Mouse (Mus musculus) CD4-positive, CD25-positive, alpha-beta regulatory T cell, adult 2 months (primary cell): ENCODE data around the gene Ctnnd2.

Source experiments
- DNase-seq: peaks from one replicate; pipeline ENCODE4 v3.0.0-alpha.2; 2012; ENCODE audit warnings: low read depth, low spot score

Gene Ctnnd2

DNA sequence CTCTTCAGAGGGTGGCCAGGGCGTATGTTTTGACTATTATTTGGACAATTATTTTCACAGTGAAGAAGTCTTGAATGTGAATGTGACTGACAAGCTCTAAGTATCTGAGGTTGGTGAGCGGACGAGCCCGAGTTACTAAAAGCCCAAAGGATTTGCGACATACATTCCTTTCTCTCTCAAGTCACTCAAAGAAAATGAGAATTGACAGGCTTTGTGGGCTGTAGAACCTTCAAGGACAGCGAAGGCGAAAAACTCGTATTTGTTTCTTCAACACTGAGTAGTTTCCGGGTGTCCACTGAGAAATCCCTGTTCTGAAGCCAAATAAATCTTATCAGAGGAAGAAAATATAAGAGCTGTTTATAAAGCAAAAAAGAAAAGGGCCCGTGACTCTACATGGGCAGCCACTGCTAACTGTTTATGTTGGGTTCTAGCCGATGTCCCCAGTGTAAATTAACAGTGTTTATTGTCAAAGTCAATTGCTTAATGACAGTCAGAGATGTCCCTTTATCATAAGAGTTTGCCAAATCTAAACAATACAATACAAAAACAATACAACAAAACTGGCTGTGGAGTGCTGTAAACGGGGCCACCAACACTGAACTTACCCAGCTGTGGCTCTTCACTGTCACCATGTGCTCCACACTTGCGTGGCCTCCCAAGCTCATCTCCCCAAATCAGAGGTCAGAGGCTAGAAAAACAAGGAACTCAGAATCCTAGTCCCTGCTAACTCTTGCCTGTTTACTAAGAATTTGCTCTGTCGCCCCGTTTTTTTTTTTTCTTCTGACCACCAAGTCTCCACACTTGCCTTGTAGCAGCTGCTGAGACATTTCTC is 818.2 kb downstream of the Ctnnd2 start:
- no peak for DNase-seq

DNA sequence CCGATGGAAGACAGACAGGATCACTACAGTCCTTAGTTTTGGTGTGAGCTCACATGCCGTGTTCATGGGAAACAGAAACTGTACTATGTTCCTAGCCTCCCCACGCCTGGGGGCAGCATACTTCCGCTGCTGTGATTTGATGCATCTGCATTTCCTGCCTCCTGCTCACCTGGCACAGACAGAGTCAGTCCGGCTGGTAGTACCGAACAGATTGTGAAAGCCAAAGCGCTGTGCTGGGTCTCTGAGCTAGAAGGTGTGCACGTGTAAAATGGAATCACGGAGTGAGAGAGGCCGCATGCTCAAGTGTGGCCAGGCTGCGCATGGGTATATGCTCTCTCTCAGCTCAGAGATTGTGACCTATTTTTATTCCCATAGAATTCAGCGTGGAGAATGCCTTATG is 820.0 kb downstream of the Ctnnd2 start:
- no peak for DNase-seq

DNA sequence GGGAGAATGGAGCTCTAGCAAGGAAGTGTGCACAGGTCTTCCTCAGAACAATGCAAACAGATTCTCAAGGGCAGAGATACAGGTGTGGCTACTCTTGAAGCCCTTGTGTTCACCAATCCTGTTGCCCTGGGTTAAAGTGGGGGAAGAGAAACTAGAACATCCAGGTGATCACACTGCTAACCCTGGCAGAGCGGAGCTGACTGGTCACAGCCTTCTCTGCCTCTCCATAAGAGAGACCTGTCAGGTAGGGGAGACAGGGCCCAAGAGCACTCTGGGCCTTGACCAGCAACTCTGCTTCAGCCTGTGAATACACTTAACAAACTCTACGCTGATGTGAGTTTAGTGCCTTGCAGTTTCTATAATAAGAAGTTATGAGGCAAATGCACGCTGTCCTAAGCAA is 820.5 kb downstream of the Ctnnd2 start:
- DNase-seq = no peak

DNA sequence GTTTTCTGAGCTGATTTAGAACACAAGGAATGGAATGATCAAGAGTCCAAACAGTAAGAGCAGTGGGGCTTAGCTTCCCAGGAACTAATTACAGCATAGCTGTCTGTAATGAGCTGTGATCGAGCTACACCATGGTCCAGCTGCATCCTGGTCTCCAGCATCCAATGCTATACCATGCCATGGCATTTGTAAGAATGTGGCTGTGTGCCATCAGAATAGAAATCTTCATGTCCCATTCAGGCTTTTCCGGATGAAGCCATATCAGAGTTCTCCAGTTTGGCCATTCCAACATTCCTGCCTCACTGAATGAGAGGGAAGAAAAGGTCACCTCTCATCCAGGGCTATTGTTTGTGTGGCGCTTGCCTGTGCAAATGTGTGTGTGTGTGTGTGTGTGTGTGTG is 823.0 kb downstream of the Ctnnd2 start:
- DNase-seq = no peak

DNA sequence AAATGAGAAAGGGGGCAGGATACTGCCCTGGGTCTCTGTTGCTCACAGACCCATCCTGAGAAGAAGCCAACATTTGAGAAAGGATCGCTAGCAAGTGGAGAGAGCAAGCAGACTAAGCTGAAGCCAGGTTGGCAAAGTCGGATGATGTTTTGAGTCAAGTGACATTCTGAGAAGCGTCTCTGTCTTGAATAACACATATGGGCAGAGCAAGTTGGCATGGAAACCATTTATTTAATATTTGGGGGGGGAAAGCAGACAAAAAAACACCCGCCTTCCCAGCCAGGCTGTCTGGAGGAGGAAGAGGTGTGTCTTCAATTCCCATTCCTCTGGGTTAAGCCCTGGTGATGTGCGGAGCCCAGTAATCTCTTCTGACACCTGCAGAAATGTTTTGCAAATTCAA is 832.1 kb downstream of the Ctnnd2 start:
- no peak for DNase-seq

DNA sequence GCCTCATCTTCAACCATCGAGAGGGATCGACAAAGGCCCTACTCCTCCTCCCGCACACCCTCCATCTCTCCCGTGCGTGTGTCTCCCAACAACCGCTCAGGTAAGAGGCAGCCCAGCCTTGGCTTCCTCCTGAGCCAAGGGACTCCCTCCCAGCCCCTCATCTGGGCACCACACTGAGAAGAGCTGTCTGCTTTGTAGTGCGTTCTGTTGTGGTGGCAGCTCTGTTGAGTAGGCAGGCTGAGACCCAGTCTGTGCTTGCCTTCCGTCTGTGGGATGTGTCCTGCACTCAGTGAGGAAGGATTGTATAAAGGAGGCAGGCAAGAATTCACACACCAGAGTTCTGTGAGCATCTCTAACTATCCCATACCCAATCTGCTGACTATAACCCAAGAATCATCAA is 832.6 kb downstream of the Ctnnd2 start:
- DNase-seq = no peak

DNA sequence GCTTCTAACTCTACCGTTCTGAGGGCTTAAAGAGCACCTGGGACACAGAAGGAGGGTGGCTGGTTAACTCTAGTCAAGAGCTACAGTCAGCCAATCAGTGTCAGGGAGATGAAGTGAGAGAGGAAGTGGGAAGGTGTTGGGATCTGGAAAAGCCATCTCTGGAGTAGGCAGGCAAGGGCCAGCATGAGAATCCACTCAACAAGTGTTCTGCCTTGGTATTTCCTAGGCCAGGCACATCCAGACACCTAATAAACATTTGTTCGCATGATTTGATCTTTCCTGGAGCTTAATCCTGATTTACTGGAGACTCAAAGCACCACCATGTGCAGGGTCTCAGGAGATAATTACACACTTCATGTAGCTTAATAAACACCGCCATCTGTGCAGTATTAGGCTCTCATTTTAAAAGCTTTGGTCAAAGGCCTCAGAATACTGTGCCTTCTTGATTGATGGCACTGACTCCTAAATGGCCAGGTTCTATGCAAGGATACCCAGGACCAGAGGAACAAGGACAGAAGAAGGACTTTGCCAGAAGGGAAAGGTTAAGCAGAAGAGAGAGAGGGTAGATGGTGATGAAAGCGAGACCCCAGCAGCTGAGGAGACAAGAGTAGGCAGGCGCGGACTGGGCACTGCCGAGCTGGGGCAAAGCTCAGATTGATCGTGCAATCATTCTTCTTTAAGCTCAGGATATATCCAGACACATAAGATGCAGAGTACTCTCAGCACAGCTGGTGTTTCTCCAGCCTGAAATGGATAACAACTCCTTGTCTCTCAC is 833.8 kb downstream of the Ctnnd2 start:
- DNase-seq = no peak

DNA sequence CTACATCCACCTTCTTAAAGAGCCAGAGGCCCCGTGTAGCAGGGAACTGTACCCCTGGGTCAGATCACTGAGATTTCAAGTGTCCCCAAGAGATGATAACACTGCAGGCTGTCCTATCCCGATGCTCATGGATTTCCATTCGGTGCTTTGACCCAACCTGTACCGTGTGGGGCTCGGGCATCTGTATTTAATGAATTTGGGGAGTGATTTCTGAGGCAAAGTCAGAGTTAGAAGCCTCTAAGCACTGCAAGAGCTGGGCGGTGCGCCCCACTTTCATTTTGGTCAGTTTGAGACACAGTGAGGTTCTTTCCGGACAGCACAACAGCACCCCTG is 834.4 kb downstream of the Ctnnd2 start:
- no peak for DNase-seq

DNA sequence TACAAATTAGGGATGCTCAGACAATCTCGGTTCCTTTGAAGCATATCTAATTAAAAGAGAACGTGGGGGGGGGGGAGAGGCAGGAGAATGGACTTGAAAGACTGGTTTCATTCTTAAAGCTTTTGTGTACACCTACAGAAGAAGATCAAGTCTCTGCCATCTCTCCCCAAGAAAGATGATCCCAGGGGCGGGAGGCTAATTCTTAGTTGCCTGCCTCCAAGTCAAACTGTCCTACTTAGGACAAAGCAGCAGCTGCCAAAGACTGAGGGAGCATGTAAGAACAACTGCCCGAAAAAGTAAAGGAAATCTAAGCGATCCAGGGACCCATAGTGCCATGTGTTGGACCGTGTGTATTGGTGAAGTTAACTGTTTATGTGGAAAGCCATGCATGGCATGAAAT is 836.2 kb downstream of the Ctnnd2 start:
- DNase-seq = no peak

DNA sequence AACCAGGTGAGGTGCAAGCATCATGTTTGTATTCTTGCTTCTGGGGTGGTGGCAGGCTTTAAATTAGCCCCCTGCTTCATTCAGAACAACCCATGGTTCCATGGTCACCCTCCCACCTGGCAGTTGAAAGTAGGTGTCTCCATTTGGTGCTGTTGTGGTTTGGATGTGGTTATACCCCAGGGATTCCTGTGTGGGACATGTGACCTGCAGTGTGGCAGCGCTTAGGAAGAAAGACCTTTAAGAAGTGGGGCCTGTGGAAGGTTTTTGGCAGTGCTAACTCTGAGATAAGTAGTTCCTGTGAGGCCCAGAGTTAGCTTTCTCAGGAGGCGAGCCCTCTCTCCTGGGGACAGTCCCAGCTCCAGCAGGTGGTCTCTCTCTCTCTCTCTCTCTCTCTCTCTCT is 848.4 kb downstream of the Ctnnd2 start:
- no peak for DNase-seq

DNA sequence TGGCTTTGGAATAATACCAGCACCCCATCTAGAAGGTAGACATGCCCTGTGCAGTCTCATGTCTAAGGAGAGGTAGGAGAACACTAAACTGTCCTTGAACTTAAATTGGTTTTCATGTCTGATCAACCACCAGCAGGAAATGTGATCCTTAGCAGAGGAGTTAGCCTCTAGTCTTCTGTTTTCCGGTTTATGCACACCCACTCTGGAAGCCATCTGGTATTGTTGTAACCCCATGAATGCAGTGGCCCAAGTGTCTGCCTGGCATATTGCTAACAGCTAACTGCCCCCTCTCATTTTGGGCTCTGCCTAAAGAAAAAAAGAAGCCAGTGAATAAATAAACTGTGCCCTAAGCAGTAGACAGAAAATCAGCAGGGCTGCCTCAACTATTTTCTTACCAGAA is 849.6 kb downstream of the Ctnnd2 start:
- no peak for DNase-seq

DNA sequence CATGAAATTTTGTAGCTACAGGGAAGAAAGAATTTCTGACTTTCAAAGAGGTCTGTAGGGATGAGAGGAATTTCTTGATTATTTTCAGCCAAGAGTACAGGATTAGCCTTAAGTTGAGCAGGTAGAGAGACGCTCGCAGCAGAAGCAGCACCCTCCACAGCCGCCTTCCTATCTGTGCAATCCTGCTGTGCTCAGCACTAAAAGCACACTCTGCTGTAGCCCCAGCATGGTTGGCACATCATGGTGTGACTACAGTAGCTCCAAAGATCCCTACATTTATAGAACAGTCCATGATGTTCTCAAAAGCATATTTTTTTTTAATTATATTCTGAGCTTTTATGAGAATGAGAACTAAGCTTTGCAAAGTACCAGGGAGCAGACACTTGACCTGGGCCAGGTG is 850.1 kb downstream of the Ctnnd2 start:
- no peak for DNase-seq

DNA sequence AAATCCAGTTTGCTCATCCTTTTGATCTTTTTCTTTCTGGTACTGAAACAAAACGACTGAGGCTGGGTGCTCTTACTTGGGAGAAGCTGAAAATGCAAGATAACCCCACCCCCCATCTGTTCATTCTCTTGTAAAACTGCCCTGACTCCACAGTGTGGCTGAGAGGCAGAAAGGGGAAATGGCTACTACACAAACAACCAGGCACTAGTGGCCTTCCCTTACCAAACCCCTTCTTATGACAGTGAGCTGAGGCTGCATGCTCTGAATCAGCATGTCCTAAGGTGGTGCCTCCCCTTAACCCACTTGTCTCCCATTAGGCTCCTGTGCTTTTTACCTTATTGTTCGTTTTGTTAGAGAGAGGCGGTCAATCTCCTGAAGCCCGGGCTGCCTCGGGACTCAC is 851.4 kb downstream of the Ctnnd2 start:
- DNase-seq = no peak

DNA sequence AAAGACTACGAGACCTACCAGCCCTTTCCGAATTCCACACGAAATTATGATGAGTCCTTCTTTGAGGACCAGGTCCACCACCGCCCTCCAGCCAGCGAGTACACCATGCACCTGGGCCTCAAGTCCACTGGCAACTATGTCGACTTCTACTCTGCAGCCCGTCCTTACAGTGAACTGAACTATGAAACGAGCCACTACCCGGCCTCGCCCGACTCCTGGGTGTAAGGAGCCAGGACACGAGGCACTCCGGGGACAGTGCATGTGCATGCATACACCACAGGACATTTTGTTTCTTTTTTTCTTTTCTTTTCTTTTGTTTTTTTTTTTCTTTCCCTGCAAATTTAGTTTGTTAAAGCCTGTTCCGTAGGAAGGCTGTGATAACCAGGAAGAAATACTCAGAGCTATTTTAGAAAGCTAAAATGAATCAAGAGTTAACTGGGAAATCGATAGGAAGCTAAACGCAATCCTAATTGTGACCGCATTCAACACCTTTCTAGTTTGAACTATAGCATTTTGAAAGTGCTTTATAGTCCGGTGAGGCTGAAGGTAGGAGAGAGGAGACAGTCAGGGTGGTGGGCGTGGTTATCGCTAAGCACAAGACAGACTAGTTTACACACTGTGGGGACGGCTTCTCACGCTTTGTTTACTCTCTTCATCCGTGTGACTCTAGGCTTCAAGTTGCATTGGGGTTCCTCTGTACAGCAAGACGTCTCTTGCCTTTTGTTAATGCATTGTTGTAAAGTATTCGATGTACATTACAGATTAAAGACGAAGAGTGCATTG is 855.2 kb downstream of the Ctnnd2 start:
- no peak for DNase-seq

DNA sequence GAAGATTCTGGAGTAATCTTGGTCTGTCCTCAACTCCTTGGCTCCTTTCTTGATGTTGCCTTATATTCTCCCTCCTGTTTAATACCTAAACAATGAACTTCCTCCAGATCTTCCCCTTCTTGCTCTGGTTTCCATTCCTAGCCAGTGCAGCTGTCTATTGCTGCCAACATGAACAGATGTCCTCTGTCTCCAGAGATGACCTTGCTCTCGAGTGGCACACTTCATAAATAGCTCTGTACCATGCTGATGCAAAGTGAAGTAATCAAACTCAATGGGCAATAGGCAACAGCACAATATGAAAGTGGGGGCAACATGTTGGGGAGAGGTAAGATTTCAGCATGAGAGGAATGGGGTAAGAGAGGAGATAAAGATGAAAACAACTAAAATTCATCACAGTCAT is 872.6 kb downstream of the Ctnnd2 start:
- no peak for DNase-seq

DNA sequence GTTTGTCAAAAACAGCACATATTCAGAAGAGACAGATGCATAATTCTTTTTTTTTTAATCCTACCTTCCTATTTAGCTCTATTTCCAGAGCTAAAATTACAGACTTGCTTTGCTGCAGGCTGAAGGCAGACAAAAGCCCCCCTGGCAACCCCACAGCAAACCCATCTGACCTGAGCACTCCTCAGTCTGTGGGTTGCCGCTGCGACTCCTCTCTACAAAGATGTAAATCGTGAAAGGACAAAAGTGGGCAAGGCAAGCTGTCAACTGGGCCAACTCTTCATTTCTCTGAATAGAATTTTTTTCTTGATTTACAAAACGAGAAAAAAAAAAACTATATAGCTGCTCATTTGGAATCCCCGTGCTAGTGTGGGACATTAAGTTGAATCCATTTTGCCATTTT is 879.1 kb downstream of the Ctnnd2 start:
- DNase-seq = no peak

DNA sequence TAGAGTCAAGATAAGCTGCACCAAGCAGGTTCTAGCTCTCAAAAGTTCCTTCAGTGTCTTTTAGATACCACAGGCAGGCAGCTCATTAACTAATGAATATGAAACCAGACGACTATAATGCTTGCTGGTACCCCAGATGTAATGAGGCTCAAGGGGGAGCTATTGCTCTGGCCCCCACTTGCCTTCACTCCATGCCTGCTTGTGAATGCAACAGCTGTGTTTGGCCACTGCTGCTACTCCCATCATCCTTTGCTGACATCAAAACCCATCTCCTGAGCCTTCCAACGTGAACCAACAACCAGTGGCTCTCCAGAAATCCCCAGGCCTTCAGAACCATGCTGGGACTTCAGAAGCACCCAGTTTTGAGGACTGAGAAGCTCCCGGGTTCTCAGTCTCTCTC is 883.8 kb downstream of the Ctnnd2 start:
- DNase-seq = no peak

DNA sequence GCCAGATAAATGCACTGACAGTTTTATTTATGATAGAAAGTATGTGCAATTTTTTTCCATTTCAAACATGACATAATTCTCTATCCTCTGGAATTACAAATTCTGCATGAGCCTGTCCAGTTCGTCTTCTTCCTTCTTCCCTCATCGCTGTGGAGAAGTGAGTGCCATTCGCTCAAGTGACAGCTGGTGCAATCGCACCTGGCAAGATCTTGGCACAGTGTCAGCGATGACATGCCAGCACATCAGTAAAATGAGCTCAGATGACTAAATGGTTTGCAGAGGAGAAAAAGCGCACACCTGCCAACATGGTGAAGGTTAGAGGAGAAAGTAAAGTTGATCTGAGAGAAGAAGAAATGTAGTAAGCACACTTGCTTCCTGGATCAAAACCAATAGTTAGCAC is 885.9 kb downstream of the Ctnnd2 start:
- DNase-seq = no peak

DNA sequence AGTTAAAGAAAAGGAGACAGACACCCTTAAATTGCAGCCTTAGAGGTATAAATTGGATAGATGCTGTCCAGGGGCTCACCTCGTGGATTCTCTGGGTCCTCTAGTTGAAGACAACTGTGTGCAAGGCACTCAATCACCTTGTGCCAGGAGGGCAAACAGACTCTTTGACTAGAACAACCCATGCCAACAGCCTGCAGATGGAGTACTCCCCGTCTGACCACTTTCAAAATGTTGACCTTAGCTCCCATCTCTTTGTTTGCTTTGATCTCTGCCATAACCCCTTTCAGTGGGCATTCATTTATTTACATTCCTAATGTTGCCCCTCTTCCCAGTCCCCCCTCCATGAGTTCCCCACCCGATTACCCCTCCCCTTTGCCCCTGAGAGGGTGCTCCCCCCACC is 891.3 kb downstream of the Ctnnd2 start:
- no peak for DNase-seq

DNA sequence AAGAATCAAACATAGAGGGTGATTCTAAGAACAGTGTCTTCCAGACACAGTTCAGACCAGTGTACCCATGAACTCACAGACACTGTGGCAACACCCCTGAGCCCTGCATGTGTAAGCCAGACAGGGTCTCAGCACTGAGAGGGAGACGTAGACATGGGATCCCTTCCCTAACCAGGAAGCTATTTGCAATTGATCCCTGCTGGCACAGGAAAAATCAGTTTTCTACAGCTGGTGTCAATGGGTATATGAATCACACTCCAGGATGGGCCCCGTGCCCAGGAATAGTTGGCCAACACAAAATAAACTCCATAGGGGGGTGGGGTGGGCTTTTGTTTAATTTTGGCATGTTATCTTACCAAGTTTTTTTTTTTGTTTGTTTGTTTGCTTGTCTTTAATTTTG is 895.7 kb downstream of the Ctnnd2 start:
- DNase-seq = no peak

DNA sequence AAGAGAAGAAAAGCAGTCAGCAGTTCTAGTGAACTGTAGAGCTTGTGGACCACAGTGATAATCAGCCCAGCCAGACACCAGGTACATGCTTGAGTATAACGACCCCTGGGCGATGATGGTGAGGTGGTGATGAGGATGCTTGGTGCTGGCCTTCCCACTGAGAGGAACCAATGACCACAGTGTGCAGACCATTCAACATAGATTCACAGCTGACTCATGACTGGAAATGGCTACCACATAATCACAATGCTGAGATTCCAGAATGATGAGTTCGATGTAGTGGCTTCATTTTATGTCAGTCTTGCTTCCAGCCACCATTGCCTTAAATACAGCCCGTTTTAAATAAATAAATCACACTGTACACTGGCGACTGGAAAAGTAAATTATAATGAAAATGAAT is 897.9 kb downstream of the Ctnnd2 start:
- DNase-seq = no peak
